Mouse (Mus musculus): ENCODE results near the gene Plcb1. TPM values are rescaled to one million over a fixed set of nuclear protein-coding genes. Genes with fewer than 3 reads are reported as not detected.

Plcb1 gene
- polyA plus RNA-seq, 1 experiment from 2014 or later, result 4.4 TPM

DNA sequence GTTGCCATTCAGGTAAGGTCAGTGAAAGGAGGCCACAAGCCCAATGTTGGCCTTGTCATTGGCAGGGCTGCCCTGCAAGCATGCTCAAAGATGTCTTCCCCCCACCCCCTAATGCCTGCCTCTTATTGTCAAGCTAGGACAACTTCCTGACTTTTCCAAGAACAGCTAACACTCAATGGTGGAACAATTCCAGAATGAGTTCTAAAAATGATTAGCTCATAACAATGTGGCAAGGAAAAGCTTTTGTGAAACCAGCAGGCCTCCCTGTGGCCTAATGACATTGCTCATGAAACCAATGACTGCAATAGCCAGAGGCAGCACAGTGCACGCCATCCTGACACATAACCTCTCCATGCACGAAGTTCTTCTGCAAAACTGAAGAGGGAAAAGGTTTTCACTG is 478.1 kb downstream of the Plcb1 start:
- Histone ChIP-seq H3K27ac (no peak overlapping the region), H3K27me3 (replicated peaks) (no peaks in the 10 kb centered on the region), H3K4me3 (no peak overlapping the region), H3K36me3 (no peaks in the 10 kb centered on the region), H3K9me3 (replicated peaks) (no peaks in the 10 kb centered on the region), H3K4me1 (no peaks in the 10 kb centered on the region), H3K9ac (no peak overlapping the region), H3K4me2 (no peak overlapping the region)
- 65% methylated on average over 2 of the region's 2 CpGs for WGBS (ENCODE audit: insufficient replicate concordance)
- ATAC-seq, result no peak

DNA sequence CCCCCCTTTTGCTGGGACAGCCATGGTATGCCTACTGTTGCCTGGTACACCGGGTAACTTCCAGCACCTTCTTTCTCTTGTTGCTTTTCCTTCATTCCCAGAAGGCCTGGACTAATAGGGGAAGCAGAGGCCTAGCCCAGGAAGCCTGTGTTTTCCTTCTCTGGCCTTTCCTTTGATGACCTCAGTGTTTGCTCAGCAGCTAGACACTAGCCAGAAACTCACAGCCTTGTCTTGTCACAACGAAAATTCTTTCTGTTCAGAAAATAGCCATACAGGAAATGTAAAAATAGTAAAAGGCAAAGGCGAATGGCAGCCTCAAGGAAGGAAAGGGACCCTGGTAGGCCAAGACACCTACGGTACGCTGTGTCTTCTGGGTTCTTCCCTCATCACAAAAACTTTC is 489.1 kb downstream of the Plcb1 start:
- Histone ChIP-seq H3K9ac (no peak overlapping the region), H3K4me2 (no peak overlapping the region), H3K4me1 (no peaks in the 10 kb centered on the region), H3K36me3 (no peaks in the 10 kb centered on the region), H3K4me3 (no peak overlapping the region), H3K27ac (no peak overlapping the region), H3K27me3 (replicated peaks) (no peaks in the 10 kb centered on the region), H3K9me3 (replicated peaks) (no peaks in the 10 kb centered on the region)
- WGBS (ENCODE audit: insufficient replicate concordance), result 40% methylated on average over 5 of the region's 5 CpGs
- ATAC-seq, result no peak

DNA sequence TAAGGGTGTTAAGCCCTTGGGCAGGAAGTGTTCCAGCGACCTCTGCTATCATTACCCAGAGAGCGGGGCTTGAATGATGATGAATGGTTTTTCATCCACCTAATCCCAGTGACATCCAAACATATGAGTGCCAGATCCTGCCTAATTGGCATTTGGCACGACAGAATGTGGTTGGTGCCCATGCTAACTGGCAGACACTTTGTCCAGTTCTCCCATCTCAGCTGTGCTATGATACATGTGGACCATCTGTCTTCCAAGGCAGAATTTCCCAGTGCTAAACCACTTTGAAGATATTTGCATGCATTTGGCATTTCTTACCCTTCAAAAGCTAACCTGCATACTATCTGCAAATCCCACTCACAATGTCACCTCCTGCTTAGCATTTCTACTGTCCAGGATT is 492.6 kb downstream of the Plcb1 start:
- Histone ChIP-seq H3K9me3 (replicated peaks) (no peaks in the 10 kb centered on the region), H3K4me2 (no peak overlapping the region), H3K27ac (no peak overlapping the region), H3K27me3 (replicated peaks) (no peaks in the 10 kb centered on the region), H3K36me3 (no peaks in the 10 kb centered on the region), H3K9ac (no peak overlapping the region), H3K4me3 (no peak overlapping the region), H3K4me1 (no peaks in the 10 kb centered on the region)
- ATAC-seq, result no peak
- WGBS (ENCODE audit: insufficient replicate concordance), result 50% methylated on average over 3 of the region's 3 CpGs

DNA sequence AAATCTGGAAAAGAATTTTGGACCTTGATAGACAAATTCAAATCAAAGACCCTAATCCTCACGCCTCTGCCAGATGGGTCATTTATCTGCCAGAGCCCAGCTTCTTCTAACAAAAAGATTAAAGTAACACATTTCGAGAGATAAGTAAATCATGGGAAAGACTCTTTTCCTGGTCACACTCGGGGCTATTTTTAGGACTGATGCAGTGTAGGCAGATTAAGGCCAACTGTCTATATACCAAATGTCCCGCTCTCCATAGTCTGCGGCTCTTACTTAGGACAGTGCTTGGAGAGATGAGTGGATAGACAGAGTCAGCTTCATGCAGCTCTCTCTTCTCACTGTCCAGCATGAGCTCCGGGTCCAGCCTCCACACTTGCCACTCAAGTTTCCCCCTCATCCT is 493.2 kb downstream of the Plcb1 start:
- no peaks in the 10 kb centered on the region for H3K27me3 ChIP-seq (replicated peaks)
- no peak overlapping the region for H3K9ac ChIP-seq
- no peak for ATAC-seq
- H3K4me2 ChIP-seq, result no peak overlapping the region
- no peaks in the 10 kb centered on the region for H3K36me3 ChIP-seq
- no peak overlapping the region for H3K4me3 ChIP-seq
- no peak overlapping the region for H3K27ac ChIP-seq
- no peaks in the 10 kb centered on the region for H3K4me1 ChIP-seq
- no peaks in the 10 kb centered on the region for H3K9me3 ChIP-seq (replicated peaks)
- 42% methylated on average over 6 of the region's 6 CpGs for WGBS (ENCODE audit: insufficient replicate concordance)

DNA sequence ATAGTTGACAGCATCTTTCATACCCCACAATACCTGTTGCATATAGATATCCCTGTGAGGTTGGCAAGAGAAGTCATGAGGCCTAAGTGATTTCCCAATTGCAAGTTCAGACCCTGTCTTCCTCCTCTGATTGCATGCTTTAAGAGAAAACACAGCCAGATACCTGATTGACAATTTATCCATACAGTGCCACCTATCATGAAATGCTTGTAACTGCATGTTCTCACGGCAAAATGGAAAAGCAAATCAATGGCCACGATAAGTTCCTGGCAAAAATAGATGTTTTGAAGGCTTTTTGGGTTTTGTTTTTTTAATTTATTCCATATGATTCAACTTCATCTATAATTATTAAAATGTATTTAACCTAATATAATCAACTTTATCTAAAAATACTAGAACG is 497.9 kb downstream of the Plcb1 start:
- no peak overlapping the region for H3K27ac ChIP-seq
- H3K9ac ChIP-seq, result no peak overlapping the region
- no peaks in the 10 kb centered on the region for H3K27me3 ChIP-seq (replicated peaks)
- no peak overlapping the region for H3K4me2 ChIP-seq
- no peak for ATAC-seq
- no peaks in the 10 kb centered on the region for H3K4me1 ChIP-seq
- H3K36me3 ChIP-seq, result no peaks in the 10 kb centered on the region
- no peaks in the 10 kb centered on the region for H3K9me3 ChIP-seq (replicated peaks)
- 55% methylated on average over 3 of the region's 3 CpGs for WGBS (ENCODE audit: insufficient replicate concordance)
- H3K4me3 ChIP-seq, result no peak overlapping the region

DNA sequence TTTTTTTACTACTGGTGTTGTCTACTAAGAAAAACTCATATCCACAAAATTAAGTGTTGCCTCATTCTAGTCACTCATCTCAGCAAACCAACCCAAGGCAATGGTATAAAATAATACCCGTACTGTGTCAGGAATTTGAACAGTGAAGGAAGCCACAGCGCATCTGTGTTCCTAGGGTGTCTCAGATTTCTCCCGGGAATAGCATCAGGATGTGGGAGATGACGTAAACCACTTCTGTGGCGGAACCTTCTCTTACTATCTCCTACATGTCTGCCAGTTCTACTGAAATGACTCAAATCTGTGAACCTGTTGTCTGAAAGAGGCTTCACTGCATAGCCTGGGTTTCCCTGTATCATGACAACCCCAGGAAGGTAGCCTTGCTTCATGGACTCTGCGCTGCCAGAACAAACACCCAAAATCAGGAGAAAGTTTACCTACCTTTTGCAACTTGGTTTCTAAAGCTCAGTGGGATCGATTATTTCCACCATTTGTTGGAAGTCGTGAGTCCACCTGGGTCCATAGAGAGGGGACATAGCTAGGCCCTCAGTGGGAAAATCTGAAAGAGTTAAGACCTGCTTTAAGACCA is 510.4 kb downstream of the Plcb1 start:
- no peaks in the 10 kb centered on the region for H3K27me3 ChIP-seq (replicated peaks)
- 67% methylated on average over 8 of the region's 8 CpGs for WGBS (ENCODE audit: insufficient replicate concordance)
- H3K9me3 ChIP-seq (replicated peaks), result no peaks in the 10 kb centered on the region
- no peak overlapping the region for H3K27ac ChIP-seq
- H3K36me3 ChIP-seq, result no peaks in the 10 kb centered on the region
- H3K4me1 ChIP-seq, result no peaks in the 10 kb centered on the region
- ATAC-seq, result no peak
- no peak overlapping the region for H3K4me3 ChIP-seq
- H3K4me2 ChIP-seq, result no peak overlapping the region
- H3K9ac ChIP-seq, result no peak overlapping the region

DNA sequence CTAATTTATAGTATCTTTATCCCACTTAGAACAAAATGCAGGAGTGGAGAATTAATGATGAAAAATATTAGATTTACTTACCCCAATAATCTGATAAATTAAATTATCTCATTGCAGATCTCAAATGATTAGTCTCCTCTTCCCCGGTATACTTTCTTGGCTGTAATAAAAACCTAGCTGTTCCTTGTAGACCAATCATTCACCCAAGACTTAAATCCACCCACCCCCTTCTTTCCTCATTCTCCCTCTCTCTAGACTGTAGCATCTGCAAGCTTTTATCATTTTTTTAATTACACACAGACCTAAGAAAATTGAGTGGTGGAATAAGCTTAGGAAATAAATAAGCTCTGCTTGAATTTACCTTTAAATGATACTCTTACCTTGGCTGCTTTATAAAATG is 514.6 kb downstream of the Plcb1 start:
- Histone ChIP-seq H3K4me1 (no peaks in the 10 kb centered on the region), H3K4me2 (no peak overlapping the region), H3K9me3 (replicated peaks) (no peaks in the 10 kb centered on the region), H3K4me3 (no peak overlapping the region), H3K9ac (no peak overlapping the region), H3K27ac (no peak overlapping the region), H3K36me3 (no peaks in the 10 kb centered on the region), H3K27me3 (replicated peaks) (no peaks in the 10 kb centered on the region)
- no peak for ATAC-seq
- 78% methylated on average over 1 of the region's 1 CpGs for WGBS (ENCODE audit: insufficient replicate concordance)

DNA sequence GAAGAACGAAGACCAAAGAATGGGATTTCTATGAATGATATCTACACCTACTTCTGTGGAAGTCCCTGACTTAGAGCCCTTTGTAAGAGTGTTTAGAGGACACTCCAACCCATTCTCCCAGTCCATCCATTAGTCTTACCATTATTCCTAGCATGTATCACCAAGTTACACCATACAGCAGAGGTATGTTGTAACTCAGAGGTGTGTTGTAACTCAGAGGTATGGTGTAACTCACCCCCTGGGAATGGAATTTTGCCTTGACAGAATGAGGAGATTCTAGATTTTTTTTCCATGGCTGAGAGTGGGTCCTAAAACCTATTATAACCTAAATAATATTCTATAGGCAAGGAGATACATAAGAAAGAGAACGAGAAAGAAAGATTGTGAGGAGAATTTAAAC is 516.6 kb downstream of the Plcb1 start:
- H3K9ac ChIP-seq, result no peak overlapping the region
- H3K4me1 ChIP-seq, result no peaks in the 10 kb centered on the region
- no peaks in the 10 kb centered on the region for H3K36me3 ChIP-seq
- H3K4me2 ChIP-seq, result no peak overlapping the region
- H3K4me3 ChIP-seq, result no peak overlapping the region
- no peak overlapping the region for H3K27ac ChIP-seq
- no peaks in the 10 kb centered on the region for H3K27me3 ChIP-seq (replicated peaks)
- H3K9me3 ChIP-seq (replicated peaks), result no peaks in the 10 kb centered on the region
- WGBS (ENCODE audit: insufficient replicate concordance), result 62% methylated on average over 2 of the region's 2 CpGs
- ATAC-seq, result no peak

DNA sequence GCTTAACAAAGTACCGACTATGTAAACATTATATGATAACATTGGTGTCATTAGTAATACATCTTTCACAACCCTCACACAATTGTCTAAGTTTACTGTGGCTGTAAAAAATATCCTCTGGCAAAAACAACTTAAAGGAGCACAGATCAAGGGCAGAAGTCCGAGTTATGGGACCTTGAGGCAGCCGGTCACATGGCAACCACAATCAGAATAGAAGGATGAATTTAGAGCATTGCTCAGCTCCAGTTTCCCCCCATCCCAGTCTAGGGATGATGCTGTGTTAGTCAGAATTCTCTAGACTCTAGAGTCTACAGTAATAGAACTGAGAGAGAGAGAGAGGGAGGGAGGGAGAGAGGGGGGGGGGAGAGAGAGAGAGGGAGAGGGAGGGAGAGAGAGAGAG is 519.3 kb downstream of the Plcb1 start:
- WGBS (ENCODE audit: insufficient replicate concordance), result 69% methylated on average over 3 of the region's 3 CpGs

DNA sequence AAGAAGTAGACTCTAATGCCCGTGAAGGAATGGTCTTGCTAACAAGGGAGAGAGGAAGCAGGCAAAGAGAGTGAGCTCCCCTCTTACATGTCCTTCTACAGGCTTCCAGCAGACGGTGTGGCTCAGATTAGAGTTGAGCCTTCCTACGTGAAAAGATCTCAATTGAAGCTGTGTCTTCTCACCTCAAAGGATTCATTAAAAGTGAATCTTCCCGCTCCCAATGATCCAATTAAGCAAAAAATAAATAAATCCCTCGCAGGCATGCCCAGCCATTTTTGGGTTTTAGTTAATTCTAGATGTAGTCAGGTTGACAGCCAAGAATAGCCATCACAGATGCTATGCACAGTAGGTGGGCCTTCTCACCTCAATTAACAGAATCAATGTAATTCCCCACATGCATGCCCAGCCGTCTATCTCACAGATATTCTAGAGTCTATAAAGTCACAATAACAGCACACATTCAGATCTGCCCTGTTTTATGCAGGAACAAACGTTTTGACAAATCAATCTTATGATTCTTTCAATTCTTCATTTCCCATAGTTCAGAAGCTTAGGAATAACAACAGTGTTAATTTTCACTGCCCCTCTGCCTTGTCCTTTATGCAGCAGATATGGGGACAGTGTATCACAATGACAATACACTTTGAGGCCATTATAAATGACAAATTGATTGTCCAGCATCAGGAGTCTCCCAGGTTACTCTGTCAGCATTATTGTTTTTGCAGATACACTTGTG is 520.0 kb downstream of the Plcb1 start:
- Histone ChIP-seq H3K27ac (no peak overlapping the region), H3K9me3 (replicated peaks) (no peaks in the 10 kb centered on the region), H3K4me2 (no peak overlapping the region), H3K4me3 (no peak overlapping the region), H3K27me3 (replicated peaks) (no peaks in the 10 kb centered on the region), H3K36me3 (no peaks in the 10 kb centered on the region), H3K9ac (no peak overlapping the region), H3K4me1 (no peaks in the 10 kb centered on the region)
- no peak for ATAC-seq
- WGBS (ENCODE audit: insufficient replicate concordance), result 47% methylated on average over 7 of the region's 7 CpGs

More for the DNA sequence above, 519.3 kb downstream of the Plcb1 start:
- Histone ChIP-seq H3K9me3 (replicated peaks) (no peaks in the 10 kb centered on the region), H3K27ac (no peak overlapping the region), H3K4me1 (no peaks in the 10 kb centered on the region), H3K4me3 (no peak overlapping the region), H3K9ac (no peak overlapping the region), H3K27me3 (replicated peaks) (no peaks in the 10 kb centered on the region), H3K4me2 (no peak overlapping the region), H3K36me3 (no peaks in the 10 kb centered on the region)
- ATAC-seq, result no peak

DNA sequence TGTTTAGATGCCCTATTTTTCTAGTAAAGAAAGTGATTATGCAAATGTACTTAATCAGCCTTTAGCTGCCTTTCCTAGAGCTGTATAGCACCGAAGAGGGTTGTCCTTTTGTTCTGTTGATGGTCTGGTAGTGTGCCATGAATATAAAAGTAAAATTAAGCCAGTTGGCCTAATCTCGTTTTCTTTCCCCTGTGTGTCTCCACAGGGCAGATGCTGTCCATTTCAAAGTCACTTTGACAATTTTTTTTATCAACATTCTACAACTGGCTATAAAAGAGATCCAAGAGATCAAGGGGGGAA is 520.6 kb downstream of the Plcb1 start:
- no peaks in the 10 kb centered on the region for H3K36me3 ChIP-seq
- 42% methylated on average over 2 of the region's 2 CpGs for WGBS (ENCODE audit: insufficient replicate concordance)
- H3K27ac ChIP-seq, result no peak overlapping the region
- no peaks in the 10 kb centered on the region for H3K27me3 ChIP-seq (replicated peaks)
- no peak overlapping the region for H3K4me3 ChIP-seq
- H3K4me2 ChIP-seq, result no peak overlapping the region
- no peaks in the 10 kb centered on the region for H3K9me3 ChIP-seq (replicated peaks)
- no peaks in the 10 kb centered on the region for H3K4me1 ChIP-seq
- ATAC-seq, result no peak
- no peak overlapping the region for H3K9ac ChIP-seq

DNA sequence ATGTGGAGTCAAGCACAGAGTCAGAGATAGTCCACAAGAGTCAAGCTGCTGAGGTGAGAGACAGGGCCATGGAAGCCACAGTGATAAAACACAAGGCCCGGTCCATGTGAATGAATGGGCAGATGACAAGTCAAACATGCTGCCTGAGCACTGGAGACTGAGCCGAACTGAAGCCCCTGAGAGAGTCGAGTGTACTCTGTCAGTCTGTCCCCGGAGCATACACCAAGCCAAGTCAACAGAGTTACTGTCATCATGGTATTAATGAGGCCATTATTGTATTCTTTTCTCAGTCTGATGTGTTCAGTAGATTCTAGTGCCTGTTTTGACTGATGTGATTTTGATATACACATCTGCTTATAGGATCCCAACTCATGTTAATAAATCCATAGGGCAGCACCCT is 521.9 kb downstream of the Plcb1 start:
- no peak overlapping the region for H3K4me3 ChIP-seq
- WGBS (ENCODE audit: insufficient replicate concordance), result 69% methylated on average over 4 of the region's 4 CpGs
- no peaks in the 10 kb centered on the region for H3K36me3 ChIP-seq
- no peak for ATAC-seq
- no peaks in the 10 kb centered on the region for H3K27me3 ChIP-seq (replicated peaks)
- no peaks in the 10 kb centered on the region for H3K9me3 ChIP-seq (replicated peaks)
- no peak overlapping the region for H3K9ac ChIP-seq
- H3K4me1 ChIP-seq, result no peaks in the 10 kb centered on the region
- no peak overlapping the region for H3K4me2 ChIP-seq
- H3K27ac ChIP-seq, result no peak overlapping the region

DNA sequence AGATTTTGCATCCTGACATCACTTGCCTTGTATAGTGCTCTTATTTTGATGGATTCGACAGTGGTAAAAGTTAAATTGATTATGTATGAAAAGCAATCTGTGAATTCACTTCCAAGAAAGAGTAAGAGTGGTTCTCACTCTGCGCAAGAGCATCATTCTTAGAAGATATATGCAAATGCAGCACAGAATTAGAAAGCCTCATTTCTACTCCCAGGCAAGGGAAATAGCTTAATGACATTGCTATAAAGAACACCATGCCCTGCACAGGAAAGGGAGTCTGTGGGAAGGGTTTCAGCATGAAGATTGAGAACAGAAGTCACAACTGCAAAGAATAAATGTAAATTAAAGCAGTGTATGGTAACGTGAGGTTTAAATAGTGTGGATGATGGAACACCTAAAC is 530.1 kb downstream of the Plcb1 start:
- 64% methylated on average over 3 of the region's 3 CpGs for WGBS (ENCODE audit: insufficient replicate concordance)
- no peaks in the 10 kb centered on the region for H3K27me3 ChIP-seq (replicated peaks)
- H3K4me1 ChIP-seq, result no peaks in the 10 kb centered on the region
- no peak overlapping the region for H3K4me3 ChIP-seq
- H3K4me2 ChIP-seq, result no peak overlapping the region
- no peaks in the 10 kb centered on the region for H3K9me3 ChIP-seq (replicated peaks)
- no peak for ATAC-seq
- no peaks in the 10 kb centered on the region for H3K36me3 ChIP-seq
- no peak overlapping the region for H3K27ac ChIP-seq
- no peak overlapping the region for H3K9ac ChIP-seq
